Mouse (Mus musculus) liver (tissue): ENCODE results near the gene Caprin2.

Source experiments
- DNase-seq: peaks from one replicate; pipeline ENCODE4 v3.0.0-alpha.2; 2020; ENCODE audit warnings: mixed read lengths

Caprin2 gene

DNA sequence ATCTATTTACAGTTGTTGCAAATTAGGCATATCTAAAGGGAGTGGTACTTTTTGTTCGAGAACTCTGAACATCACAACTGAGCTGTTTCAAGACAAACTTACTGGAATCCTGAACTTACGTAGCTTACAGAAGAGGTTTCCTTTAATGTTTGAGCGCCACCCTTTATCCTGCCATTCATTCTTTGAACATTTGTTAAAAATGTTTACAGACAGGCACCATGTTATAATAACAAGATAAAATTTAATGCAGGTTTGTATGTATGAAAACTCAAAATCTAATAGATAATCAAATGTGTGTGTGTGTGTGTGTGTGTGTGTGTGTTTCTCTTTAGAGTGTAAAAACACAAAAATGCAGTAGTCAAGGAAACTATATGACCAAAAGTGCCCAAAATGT is 64.3 kb downstream of the Caprin2 start:
- DNase-seq = no peak

DNA sequence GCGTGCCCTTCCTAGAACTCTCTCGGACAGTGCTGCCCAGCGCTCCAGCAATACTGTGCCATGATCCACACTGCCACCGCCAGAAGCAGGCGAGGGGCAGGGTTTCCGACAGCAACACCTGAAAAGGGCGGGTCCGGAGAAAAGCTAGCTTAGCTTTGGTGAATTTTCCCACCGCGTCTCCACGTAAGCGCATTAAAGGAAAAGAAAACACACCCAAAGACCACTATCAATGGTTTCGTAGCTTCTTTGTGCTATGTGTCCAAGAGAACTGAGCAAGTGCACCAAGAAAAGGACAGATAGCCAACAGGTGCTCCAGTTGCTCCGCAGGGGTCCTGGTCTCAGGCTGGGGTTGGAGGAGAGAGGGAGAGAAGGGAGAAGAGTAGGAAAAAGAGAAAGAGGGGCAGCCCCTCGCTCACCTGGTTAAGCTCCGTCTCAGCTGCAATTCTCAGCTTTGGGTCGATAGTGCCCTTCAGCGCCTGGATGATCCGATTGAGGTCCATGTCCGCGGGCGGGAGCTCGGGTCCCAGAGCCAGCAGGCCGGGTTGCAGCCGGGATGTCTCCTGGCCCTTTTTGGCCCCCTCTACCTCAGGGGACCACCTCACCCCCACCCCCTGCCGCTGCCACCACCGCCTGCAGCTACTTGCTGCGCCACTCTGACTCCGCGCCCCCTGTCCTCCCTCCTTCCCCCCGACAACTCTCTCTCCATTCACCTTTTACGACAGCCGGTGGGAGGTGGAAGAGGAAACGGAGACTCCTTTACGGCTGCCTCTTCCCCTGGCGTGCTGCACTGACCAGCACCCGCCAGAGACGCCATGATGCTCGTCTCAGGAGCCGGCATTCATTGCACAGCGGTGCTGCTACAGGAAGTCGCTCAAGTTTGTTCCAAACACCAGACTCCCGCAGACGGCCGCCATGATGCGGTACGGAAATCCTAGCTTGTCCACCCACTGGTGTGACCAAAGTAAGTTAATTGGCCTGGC is 65.0 kb downstream of the Caprin2 start, which contains the start of gene Ipo8:
Ipo8 (minus strand) TSS at position 720 of the 980 bp plus-strand sequence.
- DNase-seq = peak; percentile 90

DNA sequence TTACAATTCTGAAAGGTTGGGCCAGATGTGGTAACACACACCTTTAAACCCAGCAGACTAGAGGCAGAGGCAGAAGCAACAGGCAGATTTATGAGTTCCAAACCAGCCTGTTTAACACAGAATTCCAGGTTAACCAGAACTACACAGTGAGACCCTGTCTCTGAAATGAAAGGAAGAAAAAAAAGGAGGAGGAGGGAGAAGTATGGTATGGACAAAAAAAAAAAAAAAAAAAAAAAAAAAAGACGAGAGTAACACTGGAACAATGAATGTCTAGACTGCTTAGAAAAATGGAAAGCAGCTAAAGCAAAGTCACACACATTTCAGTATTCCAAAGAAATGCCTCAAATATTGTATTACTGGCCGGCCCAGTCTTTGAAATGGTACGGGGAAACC is 65.7 kb downstream of the Caprin2 start:
- DNase-seq = no peak

DNA sequence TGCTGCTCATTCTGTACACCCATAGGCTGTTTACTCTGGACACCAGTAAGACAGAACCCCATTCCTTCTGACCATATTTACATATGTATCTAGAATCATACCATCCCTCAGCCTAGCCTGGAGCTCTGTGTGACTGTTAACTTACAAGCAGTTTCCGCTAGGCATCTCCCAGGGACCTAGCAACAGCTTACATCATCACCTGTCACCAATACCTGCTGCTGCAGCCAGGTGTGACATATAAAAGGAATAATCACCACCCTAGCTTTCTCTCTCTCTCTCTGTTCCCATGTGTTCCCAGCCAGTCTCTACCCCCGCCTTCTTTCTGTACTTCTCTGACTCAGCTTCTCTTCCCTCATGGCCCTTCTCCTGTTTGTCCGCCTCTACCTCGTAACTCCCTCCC is 69.9 kb downstream of the Caprin2 start:
- no peak for DNase-seq

DNA sequence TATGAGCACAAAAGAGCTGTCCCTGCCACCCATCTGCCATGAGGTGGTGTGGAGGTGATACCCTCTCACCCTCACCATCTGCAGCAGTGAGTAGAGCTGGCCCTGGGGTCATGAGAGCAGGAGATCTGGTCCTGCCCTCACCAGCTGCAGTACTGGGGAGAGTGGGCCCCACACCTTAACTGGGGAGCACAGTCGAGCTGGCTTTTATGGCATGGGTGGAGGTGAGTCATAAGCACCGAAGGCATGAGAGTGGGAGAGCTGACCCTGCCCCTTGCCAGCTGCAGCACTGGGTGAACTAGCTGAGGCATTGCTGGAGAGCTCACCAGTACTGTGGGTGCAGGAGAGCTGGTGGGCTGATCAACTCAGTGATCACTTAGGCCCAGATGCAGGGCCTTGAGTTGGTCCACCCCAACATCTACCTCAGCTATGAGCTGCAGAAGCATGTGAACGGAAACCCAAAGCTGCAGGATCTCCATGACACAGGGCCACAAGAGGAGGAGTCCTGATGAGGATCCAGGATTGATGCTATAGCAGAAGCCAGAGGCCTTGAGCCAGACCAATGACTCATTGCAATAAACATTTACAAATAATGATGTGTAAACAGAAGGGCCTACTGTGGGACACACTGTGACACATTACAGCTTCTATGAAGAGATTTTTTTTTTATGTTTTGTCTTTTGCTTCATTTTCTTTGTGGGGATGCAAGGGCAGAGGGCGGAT is 77.3 kb downstream of the Caprin2 start:
- no peak for DNase-seq

DNA sequence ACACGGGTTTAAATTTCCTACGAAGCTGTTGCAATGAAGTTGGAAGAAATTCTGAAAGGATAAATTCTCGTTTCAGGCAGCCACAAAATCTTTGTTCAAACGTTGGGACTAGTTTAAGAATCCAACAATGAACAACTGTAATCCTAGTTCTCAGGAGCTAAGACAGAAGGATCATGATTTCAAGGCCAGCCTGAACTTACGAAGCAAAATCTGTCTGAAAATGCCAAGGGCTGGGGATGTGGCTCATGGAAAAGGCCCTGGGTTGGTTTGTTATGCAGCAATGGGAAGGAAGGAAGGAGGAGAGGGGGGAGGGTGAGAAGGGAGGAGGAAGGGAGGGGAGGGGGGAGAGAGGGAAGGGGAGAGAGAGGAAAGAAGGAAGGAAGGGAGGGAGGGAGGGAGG is 79.3 kb downstream of the Caprin2 start:
- DNase-seq = no peak

DNA sequence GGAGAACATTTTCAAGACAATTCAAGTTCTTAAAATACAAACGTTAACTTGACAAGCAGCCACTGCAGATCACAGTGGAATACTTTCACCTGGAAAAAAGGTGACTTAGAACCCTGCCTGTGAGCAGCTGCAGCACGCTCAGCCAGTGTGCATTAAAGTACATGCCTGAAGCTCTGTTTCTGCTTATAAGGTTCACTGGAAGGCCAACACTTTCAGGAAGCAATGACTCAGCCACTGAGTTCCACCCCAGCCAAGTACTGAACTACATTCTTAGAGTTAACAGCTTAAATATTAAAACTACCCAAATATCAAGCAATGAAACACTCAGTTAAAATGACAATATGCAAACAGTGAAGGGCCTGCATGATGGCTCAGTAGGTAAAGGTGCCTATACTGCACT is 84.9 kb downstream of the Caprin2 start:
- DNase-seq = no peak

DNA sequence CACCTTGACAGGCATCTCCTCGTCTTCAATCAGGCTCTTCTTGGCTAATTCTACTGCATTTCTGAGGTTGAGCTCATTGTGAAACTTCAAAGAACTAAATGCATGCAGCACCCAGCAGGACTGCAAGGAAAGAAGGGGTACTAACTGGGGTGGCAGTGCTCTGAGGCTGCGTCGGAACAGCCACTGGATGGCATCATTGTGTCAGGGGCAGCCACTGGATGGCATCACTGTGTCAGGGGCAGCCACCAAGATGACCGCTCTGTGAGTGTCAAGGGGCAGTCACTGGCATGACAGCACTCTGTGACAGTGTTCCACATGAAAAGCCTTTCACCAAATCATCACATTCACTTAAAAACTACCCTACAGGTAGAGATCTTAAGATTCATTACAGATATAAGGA is 96.3 kb downstream of the Caprin2 start:
- no peak for DNase-seq

DNA sequence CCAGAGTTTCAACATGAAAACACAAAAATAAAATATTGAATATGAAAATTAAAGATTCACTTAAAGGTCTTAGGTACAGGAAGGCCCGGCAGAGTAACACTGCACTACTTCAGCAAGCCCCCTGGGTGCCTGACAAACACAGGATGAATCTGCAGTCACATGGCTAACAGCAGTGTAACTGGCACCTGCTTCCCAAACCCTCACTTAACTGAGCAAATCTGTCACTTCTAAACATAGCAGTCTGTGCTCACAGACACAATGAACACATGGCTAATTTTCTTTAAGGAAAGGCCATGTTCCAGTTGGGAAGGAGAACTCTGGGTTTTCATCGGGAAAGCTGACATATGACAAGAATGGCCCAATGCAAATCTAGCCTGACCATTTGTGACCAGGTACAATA is 100.9 kb downstream of the Caprin2 start:
- no peak for DNase-seq
